Mouse (Mus musculus) CD4-positive, CD25-positive, alpha-beta regulatory T cell, adult 2 months (primary cell): ENCODE measurements at regions not wholly inside any gene's neighbourhood (a gene's known extent, or its start where the extent isn't known, plus 50 kb on each side); places are given as distances from the start of the nearest gene placed in this dataset.

Source experiments
- DNase-seq: peaks from one replicate; pipeline ENCODE4 v3.0.0-alpha.2; 2012; ENCODE audit warnings: low read depth, low spot score

- DNase-seq, result no peak
Measured at GRCm38 (mm10) chr3:83687503-83687902, 78.6 kb upstream of the Sfrp2 start.

- peak; percentile 2 for DNase-seq
Measured at GRCm38 (mm10) chr3:83689068-83689976, 76.8 kb upstream of the Sfrp2 start.

GRCm38 (mm10) chr3:83694505-83694904 is 71.6 kb upstream of the Sfrp2 start:
- DNase-seq, result no peak

GRCm38 (mm10) chr3:83699751-83700150 is 66.4 kb upstream of the Sfrp2 start:
- DNase-seq, result no peak

DNA sequence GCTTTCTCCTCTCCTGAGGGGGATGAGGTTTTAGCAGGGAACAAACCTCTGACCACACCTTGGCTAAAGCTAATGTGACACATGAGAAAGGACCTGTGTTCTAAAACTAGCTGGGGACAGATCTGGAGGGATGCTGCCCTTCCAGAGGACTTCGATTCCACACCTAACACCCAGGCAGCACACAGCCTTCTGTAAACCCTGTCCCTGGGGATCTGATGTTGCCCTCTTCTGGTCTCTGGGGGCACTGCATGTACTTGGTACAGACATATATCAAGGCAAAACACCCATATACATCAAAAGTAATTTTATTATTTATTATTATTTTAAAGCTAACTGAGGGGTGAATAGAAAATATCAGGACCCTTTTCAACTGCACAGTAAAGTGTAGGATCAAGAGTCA is 65.0 kb upstream of the Sfrp2 start:
- DNase-seq, result peak; percentile 48

DNA sequence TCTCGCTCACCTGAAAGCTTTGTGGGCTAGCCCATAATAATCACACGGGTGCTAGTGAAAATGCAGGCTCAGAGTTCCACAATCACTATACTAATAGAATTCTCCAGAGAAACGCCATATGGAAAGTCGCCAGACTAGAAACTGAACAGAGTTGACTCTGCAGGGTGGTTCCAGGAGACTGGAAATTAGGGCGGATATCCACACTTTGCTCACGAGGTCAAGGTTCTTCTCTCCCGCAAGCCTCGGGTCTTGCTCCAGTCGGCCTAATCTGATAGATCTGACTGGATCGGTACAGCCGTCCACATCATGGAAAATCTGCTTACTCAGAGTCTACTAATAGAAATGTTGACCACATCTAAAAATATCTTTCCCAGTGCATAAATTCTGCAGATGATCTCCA is 61.6 kb upstream of the Sfrp2 start:
- DNase-seq, result no peak

- DNase-seq, result no peak
Measured at GRCm38 (mm10) chr3:83705253-83705652, 60.9 kb upstream of the Sfrp2 start.

DNA sequence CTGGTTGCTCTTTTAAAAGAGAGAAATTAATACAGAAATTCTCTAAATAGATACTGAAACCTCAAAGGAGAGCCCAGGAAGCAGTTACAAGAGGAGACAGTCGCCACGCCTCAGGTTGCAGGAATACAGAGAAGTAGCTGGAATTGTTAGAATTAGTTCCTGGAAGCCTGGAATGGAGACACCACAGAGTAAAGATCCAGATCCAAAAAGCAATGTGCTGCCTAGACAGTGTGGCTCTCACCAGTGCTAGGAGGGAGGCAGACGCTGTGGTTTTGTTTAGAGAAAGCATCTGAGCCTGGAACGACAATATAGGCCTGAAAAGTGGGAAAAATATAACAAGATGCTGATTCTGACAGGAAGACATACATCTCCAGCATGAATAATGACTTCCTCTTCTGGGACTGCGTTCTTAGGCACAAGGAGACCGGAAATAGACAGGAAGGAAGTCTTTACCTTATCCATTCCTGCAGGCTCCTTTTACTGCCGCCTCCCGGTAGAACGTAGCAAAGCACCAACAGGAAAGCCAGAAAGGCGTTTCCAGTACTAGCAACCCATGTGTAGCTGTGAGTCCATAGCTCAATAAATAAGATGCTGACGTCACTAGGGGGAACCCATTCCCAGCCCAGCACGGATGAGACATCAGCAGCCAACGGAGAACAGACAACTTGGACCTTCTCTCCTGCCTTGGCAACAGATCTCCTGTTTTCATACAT is 59.4 kb upstream of the Sfrp2 start:
- DNase-seq, result peak; percentile 53

DNA sequence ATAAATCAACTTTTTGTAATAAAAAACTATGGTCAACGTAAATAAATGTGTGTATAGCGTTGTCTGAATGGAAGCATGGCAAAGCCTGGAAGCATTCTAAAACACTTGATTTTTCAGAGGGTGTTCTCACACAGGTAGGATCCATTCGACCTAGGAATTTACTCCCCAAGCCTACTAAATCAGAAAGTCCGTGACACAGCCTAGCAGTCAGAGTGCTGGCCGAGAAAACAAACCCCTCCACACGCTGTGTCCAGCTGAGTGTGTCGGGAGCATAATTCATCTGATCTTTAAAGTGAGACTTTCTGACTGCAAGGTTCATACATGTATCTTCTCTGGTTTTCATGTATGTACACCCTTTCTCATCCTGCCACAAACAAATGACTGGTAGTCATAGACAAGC is 58.8 kb upstream of the Sfrp2 start:
- no peak for DNase-seq

DNA sequence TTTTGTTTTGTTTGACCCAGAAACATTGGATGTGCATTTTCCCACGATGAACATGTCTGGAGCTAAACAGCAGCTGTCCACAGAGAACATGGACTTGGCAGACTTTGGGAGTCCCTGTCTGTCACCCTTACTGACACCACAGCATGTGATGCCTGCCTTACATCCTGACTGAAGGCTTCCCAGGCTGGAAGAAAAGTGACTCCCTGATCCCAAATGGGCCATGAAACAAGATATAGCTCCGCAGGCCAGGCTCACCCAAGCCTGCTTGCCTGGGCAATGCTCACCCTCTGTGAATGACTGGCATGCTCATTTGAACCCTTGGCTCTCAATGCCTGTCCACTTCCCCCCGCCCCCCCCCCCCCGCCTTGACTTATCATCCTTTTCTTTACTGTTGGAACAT is 57.1 kb upstream of the Sfrp2 start:
- DNase-seq, result no peak

DNA sequence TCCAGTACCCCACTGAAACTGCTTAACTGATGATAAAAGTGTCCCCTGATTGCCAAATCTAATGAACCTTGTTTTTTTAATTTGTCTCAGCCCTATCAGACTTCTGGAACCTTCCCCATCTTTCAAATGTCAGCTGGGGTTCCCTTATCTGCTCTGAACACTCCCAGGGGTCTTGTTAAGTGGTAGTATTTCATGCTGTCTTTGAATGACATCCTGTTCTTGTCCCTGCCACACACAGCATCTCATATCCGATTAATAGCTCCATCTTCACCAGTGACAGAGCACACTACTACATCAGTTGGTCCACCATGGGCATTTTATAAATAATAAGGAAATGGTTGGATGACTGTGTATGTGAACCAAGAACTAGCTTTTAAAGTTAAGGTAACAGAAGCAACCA is 56.6 kb upstream of the Sfrp2 start:
- DNase-seq, result no peak

DNA sequence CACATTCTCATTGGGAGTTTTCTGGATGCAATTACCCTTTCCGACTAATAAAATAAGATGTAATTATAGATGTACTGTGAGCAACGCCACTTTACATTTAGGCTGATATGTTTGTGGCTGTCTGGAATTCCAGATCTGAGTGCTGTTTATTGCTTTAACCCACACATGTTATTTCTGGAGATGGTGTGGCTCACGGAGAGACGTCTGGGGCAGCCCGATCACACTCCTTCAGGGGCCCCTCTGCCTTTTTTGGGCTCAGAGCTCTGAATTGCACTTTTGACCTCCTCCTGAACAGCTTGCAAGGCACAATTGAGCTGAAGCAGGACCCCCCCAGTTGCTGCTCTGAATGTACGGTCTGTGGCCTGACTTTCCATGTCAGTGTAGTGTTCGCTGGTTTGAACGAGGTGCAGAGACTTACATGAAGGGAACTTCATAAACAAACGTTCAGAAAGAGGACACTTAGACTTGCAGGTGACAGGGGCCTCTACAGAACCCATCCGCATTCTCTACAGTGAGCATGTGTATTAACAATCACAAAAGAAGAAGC is 55.1 kb upstream of the Sfrp2 start:
- DNase-seq, result no peak

DNA sequence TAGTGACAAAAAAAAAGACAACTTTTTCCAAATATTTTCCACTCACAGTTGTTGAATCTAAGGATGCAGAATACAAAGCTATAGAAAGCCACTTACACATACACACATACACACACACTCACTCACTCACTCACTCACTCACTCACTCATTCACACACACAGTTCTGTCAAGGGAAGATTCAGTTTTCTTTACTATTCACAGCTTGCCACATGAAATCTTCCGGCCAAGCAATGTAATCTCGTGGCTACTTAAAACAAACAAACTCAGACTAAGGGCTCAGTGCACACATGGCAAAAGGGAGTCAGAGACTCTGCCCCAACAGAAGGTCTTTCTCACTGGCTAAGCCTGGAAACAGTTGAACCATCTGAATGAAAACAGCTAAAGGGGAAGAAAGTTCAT is 53.8 kb upstream of the Sfrp2 start:
- DNase-seq, result no peak

GRCm38 (mm10) chr3:83714572-83714971 is 51.5 kb upstream of the Sfrp2 start:
- peak; percentile 63 for DNase-seq
